Mouse (Mus musculus) ES-E14 (cell line): ENCODE measurements around the gene Afmid.

ENCODE experiments used
- CHD2 ChIP-seq: IDR thresholded peaks from 2 replicates; pipeline ENCODE4 v1.6.1; 2014; ENCODE audit warnings: mild to moderate bottlenecking, low read depth, low read length, inconsistent platforms
- HCFC1 ChIP-seq: IDR thresholded peaks from 2 replicates; pipeline ENCODE4 v1.6.1; 2012; ENCODE audit warnings: low read length, inconsistent platforms, borderline replicate concordance; ENCODE audit not compliant: insufficient read depth
- MAFK ChIP-seq: IDR thresholded peaks from 2 replicates; pipeline ENCODE4 v1.6.1; 2014; ENCODE audit warnings: mild to moderate bottlenecking, low read depth, low read length, inconsistent platforms; ENCODE audit not compliant: insufficient read depth
- ZC3H11A ChIP-seq: IDR thresholded peaks from 2 replicates; pipeline ENCODE4 v1.6.1; 2012; ENCODE audit warnings: low read depth, mild to moderate bottlenecking, inconsistent platforms, low read length, borderline replicate concordance
- ZNF384 ChIP-seq: IDR thresholded peaks from 2 replicates; pipeline ENCODE4 v1.6.1; 2012; ENCODE audit warnings: low read depth, low read length, inconsistent platforms

DNA sequence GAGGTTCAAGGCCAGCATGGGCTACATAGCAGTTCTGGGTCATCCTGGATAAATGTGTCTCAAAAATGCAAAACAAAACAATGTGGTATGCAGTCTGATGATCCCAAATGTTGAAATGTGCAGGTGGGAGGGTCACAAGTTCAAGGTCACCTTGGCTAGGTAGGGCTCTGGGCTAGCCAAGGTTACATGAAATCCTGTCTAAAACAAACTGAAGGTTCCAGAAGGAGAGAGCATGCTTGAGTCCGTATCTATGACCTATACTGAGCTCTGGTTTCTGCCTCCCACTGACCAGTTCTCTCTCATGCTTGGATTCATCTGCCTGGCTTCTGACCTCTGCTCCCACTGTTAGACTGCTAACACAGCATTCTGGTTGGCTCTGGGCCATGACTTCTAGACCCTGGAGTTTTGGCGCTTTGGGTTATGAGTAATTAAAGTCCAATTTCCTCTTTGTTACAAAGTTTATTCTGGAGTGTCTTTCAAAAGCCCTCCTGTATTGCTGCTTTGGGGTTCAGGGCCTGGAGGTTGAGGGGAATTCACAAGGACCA is 4.0 kb downstream of the Afmid start:
- no peak for TF ChIP-seq MAFK
- no peak for TF ChIP-seq ZNF384
- no peak for TF ChIP-seq CHD2
- TF ChIP-seq ZC3H11A, result no peak
- no peak for TF ChIP-seq HCFC1
